Mouse (Mus musculus) Muller cell, postnatal 12 days (primary cell): ENCODE results near the gene Olfr544.
A peak's percentile ranks its signal among the peaks of the same experiment; 100 is the strongest.
"Not testable (repeated sequence)": the region's sequence is repeated elsewhere in the genome, so short reads cannot be mapped to it uniquely, and the experiment has no call there.

Experiments used
- DNase-seq: peaks from one replicate; pipeline ENCODE4 v3.0.0-alpha.2; 2015; ENCODE audit errors: inconsistent ontology term

Gene Olfr544

GRCm38 (mm10) chr7:102488161-102488560 is at the start of gene Olfr544:
Olfr544 (minus strand) TSS chr7:102488313.
- DNase-seq, result no peak

- DNase-seq, result no peak
Measured at GRCm38 (mm10) chr7:102534449-102534848, 46.3 kb upstream of the Olfr544 start, which contains the start of gene Olfr547. Olfr547 (plus strand) TSS chr7:102534749.

- no peak for DNase-seq
Measured at GRCm38 (mm10) chr7:102529052-102529451, 40.9 kb upstream of the Olfr544 start.

- no peak for DNase-seq
Measured at GRCm38 (mm10) chr7:102517051-102517335, 28.9 kb upstream of the Olfr544 start.

DNA sequence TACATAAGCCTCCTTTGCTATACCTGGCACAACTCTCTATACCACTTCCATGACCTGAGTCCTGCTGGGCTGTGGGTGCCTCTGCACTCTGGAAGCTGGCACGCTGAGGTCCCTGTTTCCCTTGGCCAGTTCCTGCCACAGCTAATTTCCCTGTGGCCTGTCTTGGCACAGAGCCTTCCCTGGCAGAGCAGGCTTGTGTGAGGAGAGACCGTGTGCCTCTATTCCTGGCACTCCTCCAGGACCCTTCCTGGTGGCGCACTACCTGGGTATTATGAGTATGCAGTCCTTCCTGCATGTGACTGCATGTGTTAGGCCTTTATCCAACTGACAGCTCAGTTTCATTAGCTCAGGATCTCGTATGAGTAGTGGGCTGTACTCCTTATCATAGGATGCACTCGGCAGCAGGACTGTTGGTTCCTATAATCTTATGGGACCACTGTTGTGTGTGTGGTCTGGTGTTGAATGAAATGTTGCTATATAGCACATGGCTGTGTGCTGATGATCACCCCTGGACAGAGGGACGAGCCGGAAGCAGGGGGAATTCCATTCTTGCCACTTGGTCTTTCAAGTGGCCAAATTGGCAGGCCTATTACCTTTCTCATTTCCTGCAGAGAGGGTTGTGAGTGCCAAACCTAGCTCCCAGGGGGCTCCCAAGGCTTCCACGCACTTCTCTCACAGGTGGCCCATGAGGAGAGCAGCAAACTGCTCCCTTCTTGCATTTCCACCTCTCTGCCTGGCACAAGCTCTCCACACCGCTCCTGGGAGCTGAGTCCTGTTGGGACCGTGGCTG is 28.3 kb upstream of the Olfr544 start:
- peak; percentile 65 for DNase-seq

GRCm38 (mm10) chr7:102514144-102514543 is 26.0 kb upstream of the Olfr544 start:
- DNase-seq, result no peak

GRCm38 (mm10) chr7:102512814-102513435 is 24.8 kb upstream of the Olfr544 start:
- peak; percentile 89 for DNase-seq

- DNase-seq, result no peak
Measured at GRCm38 (mm10) chr7:102511927-102512326, 23.8 kb upstream of the Olfr544 start.

GRCm38 (mm10) chr7:102509726-102510125 is 21.6 kb upstream of the Olfr544 start:
- DNase-seq, result no peak

GRCm38 (mm10) chr7:102508666-102509065 is 20.6 kb upstream of the Olfr544 start:
- DNase-seq, result no peak

DNA sequence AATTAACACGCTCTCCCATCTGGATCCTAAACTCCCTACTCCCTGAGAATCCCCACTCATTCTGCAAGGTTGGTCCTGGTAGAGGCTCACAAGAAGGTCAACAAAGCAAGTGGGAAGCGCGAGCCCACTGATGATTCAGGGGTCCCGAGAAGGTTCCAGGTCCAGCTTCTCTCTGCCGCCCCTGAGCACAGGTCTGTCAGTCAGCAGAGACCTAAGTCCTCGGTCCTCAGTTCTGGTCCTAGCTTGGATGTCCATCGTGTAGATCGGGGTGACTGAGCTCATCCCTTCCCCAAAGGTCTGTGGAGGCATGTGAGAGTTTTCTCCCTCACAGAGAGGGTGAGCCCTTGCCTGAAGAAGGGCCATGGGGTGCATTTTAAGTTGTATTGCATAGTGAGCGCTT is 20.0 kb upstream of the Olfr544 start:
- no peak for DNase-seq

- DNase-seq, result peak; percentile 69
Measured at GRCm38 (mm10) chr7:102506848-102507247, 18.7 kb upstream of the Olfr544 start.

- no peak for DNase-seq
Measured at GRCm38 (mm10) chr7:102501986-102502385, 13.9 kb upstream of the Olfr544 start.

GRCm38 (mm10) chr7:102499473-102499872 is 11.4 kb upstream of the Olfr544 start, which contains the start of gene Olfr545:
Olfr545 (minus strand) TSS chr7:102499573.
- no peak for DNase-seq

DNA sequence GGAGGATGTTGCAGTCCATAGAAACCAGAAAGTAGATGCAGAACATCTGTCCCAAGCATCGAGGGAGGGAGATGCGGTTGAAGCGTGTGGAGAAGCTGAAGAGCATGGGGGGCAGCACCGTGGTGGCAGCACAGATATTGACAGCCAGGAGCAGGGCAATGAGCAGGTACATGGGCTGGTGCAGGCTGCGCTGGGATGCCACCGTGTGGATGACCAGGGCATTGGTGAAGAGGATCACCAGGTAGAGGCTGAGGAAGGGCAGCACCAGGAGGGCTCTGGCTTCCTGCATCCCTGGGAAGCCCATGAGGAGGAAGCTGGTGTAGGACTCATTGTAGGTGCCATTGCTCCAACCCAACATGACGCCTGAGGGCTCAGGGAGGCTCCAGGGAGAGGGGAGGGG is 6.3 kb upstream of the Olfr544 start:
- DNase-seq, result not testable (repeated sequence)

DNA sequence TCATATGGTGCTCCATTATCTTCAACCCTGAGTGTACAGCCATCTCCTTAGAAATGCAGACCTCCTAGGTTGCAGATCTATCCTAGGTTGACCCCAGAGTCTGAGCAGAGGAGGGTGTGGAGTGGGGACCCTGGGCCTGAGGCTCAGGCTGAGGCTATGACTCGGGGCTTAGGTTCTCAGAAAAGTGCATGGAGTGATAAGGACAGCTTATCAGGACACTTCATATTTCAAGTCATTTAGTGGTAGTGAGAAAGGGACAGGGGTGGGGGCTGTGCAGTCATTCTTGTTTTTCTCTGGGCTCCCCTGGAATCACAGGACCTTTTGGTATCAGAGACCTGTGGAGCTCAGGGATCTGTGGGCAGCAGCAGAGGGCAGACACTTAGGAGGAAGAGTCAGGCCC is 2.0 kb downstream of the Olfr544 start:
- DNase-seq, result no peak

- DNase-seq, result not testable (repeated sequence)
Measured at GRCm38 (mm10) chr7:102484766-102485165, 3.3 kb downstream of the Olfr544 start.

- DNase-seq, result peak; percentile 19
Measured at GRCm38 (mm10) chr7:102483665-102484064, 4.4 kb downstream of the Olfr544 start.

GRCm38 (mm10) chr7:102481579-102481978 is 6.5 kb downstream of the Olfr544 start, which contains the start of gene Olfr543:
Olfr543 (minus strand) TSS chr7:102481679.
- no peak for DNase-seq

DNA sequence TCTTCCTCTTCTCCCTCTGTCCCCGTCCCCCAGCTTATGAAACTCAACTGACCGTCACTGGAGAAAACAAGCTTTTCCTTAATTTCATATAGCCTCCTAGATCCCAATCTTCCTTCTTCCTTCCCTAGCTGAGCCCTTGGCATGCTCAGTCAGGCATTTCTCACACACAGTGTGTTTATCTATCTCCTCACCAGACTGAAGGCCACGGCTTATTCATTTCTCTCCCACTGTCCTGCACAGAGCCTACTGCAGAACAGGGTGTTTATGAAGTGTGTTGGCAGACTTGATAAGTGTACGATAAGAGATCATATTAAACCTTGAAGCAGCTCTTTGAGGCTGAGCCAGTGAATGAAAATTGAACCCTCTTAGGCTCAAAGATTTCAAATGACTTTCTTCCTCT is 7.3 kb downstream of the Olfr544 start:
- DNase-seq, result no peak

DNA sequence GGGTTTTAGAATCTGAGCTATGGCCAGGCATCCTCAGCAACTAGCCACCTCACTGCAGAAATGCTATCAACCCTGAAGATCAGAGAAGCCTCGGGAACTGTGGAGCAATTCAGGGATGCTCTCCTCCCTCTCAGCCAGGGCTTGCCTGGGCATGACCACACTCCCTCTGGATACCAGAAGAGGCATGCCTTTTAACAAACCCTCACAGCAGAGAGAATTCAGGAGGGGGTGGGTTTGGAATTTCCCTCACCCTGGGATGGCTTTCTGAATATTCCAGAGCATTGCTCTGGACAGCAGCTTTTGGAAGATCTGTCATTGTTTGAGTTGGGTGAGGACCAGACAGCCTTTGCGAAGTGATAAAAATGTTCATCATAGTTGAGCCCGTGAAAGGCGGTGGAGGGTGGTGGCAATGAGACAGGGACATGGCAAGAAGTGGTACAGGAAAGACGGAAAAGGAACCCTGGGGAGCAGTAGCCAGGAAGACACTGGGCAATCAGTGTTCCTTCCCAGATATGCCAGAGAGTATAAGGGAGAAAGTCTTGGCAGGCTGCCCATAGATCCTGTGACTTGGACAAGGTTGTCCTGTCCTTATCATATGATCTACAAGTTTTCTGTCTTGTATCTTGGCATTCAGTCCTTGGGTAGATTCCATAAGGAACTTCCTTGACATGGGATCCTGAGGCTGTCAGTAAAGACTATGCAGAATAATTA is 8.6 kb downstream of the Olfr544 start:
- peak; percentile 85 for DNase-seq

- DNase-seq, result no peak
Measured at GRCm38 (mm10) chr7:102478926-102479325, 9.2 kb downstream of the Olfr544 start.

- DNase-seq, result no peak
Measured at GRCm38 (mm10) chr7:102478425-102478824, 9.7 kb downstream of the Olfr544 start.
